Mouse (Mus musculus): ENCODE measurements around the gene Dolpp1. TPM values are rescaled to one million over a fixed set of nuclear protein-coding genes. Genes with fewer than 3 reads are reported as not detected.

The Dolpp1 gene
- polyA plus RNA-seq, 1 experiment from 2014 or later: 60.3 TPM

DNA sequence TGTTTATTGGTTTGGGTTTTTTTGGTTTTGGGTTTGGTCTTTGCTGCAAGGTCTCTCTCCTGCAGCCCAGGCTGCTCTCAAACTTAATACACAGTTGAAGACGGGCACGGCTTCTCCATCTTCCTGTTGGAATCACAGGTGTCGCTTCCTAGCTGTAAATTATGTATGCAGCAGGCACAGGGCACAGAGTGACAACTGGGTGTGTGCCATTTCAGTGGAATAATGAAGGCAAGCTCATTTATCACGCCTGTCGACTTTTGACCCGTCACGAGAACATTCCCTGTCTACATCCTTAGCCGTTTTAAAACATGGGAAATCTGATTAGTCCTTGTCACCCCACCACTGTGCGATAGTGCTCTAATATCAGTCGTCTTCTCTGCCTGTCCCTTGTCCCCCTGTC lies 31.4 kb upstream of the Dolpp1 start:
- Histone ChIP-seq H3K4me1 (peaks cover 34% of the 10 kb centered on the region), H3K27ac (replicated peaks) (no peak overlapping the region), H3K4me2 (replicated peaks) (no peak overlapping the region), H3K9ac (replicated peaks) (no peak overlapping the region), H3K9me3 (no peaks in the 10 kb centered on the region), H3K27me3 (no peaks in the 10 kb centered on the region), H3K36me3 (no peaks in the 10 kb centered on the region), H3K4me3 (no peak overlapping the region)
- WGBS: 80% methylated on average over 10 of the region's 10 CpGs
- no peak for ATAC-seq (replicated peaks)

DNA sequence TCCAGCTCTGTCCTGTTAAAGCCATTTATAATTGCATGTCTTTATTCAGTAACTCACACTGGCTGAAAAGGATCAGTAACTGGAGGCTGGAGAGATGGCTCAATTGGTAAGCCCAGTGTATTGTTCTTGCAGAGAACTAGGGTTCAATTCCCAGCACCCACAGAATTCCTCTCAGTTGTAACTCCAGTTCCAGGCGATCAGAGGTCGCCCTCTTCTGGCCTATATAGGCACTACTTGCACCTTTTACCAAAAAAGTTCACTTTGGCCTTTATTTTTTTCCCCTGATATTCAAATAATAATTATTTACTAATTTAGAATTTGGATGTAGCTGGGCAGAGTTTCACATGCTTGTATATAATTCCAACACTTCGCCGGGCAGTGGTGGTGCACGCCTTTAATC lies 29.2 kb upstream of the Dolpp1 start:
- Histone ChIP-seq H3K9ac (replicated peaks) (no peak overlapping the region), H3K4me1 (peaks cover 25% of the 10 kb centered on the region), H3K4me2 (replicated peaks) (no peak overlapping the region), H3K9me3 (no peaks in the 10 kb centered on the region), H3K4me3 (no peak overlapping the region), H3K27me3 (no peaks in the 10 kb centered on the region), H3K36me3 (peaks cover 9% of the 10 kb centered on the region), H3K27ac (replicated peaks) (no peak overlapping the region)
- no peak for ATAC-seq (replicated peaks)
- WGBS: 75% methylated on average over 5 of the region's 5 CpGs

DNA sequence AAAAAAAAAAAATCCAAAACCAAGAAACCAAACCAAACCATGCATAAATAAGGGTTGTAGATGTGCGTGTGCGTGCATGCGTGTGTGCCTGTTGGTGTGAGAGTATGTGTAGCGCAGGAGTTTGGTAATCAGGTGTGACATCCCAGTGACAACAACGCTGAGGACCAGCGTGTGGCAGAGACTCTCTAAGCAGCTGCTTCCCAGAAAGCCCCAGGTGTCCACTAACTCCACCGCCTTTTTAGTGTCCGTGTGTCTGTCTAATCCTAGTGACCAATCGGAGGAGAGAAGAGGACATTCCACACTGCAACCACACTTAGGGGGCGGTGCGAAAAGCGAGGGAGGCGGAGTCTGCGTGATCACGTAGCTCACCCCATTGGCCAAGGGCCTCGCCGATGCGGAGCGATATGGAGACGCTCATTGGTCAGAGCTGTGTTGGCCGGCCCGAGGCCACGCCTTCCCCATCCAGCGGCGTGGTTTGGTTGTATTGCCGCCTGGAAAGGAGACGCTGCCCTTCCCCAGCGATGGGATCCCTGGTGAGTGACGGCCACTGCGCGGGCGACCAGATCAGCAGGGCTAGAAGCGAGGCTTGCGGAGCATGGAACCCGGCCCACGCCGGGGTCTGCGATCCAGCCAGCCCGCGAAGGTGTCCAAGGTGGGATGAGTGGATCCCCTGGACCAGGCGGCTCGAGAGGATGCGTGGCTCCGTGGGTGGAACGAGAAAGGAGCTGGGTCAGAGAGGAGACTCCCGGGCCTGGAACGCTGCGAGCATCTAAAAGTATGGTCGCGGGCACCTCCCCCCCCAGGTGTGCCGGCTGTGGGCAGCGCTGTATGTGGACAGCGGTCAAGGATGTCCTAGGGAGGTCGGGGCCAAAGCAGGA lies 28.0 kb upstream of the Dolpp1 start, which contains the start of gene Miga2:
Gene Miga2 (plus strand): TSS at position 461 of the 878 bp plus-strand sequence.
- ATAC-seq (replicated peaks): peak; percentile 99
- no peaks in the 10 kb centered on the region for H3K27me3 ChIP-seq
- under 1% methylated on average over 54 of the region's 54 CpGs for WGBS
- H3K4me1 ChIP-seq: peaks cover 15% of the 10 kb centered on the region
- peak within 1 kb of the TSS; percentile 60 for H3K4me3 ChIP-seq
- H3K4me2 ChIP-seq (replicated peaks): peak within 1 kb of the TSS; percentile 82
- H3K9ac ChIP-seq (replicated peaks): peak within 1 kb of the TSS; percentile 82
- no peaks in the 10 kb centered on the region for H3K9me3 ChIP-seq
- peaks cover 20% of the 10 kb centered on the region for H3K36me3 ChIP-seq
- peak within 1 kb of the TSS; percentile 83 for H3K27ac ChIP-seq (replicated peaks)

DNA sequence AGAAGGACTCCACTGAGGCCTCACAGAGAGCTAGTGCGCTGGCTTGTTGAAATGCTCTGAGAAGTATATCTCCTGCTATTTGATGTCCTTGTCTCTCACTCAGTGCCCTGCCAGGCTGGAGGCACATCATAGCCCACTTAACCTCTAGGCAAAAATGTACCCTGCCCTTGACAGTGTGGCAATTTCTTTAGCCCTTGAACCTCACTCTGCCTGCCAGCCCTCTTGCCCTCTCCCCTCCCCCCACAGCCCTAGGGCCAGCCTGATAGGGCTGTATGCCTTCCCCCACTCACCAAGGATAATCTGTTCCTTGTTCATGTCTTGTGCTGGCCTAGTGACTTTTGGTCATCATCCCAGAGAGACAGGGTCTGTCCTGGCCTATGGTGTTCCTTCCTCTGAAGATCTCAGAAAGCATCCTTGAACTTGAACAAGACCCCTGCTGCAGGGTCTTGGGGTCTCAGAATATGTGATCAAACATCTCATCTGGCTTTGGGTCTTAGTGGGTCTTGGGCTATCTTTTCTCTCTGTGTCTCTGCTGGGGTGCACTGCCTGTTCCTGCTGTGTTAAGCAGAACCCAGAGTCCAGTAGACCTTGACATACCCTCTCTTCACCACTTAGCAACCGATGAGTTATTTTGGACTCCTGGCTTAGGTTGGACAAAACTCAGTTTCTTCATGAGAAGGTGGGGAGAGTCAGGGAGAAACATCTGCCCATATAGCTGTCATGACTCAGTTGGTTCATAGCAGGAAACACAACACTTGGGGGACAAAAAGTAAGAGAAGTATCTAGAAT lies 26.6 kb upstream of the Dolpp1 start:
- WGBS: 91% methylated on average over 2 of the region's 2 CpGs
- Histone ChIP-seq H3K9ac (replicated peaks) (peak overlapping the region; percentile 82), H3K36me3 (peaks cover 33% of the 10 kb centered on the region), H3K27me3 (no peaks in the 10 kb centered on the region), H3K4me2 (replicated peaks) (peak overlapping the region; percentile 82), H3K9me3 (no peaks in the 10 kb centered on the region), H3K27ac (replicated peaks) (no peak overlapping the region), H3K4me3 (peak overlapping the region; percentile 60), H3K4me1 (peaks cover 15% of the 10 kb centered on the region)
- ATAC-seq (replicated peaks): no peak

DNA sequence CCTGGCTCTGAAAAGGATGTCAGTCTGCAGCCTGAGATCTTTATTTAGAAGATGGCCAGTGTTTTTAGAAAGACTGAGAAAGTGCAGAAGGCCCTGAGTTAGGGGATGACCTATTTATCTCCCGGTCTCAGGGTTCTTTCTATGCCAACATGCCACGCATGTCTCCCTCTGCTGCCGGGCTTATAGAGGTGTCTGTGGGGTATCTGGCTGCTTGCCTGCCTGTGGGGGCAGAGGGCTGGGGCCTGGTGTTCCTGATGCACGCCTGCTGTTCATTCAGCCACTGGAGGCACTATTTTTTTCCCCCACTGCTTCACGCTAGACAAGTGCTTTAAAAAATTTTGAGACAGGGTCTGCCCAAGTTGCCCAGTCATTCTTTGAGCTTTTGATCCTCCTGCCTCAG lies 25.9 kb upstream of the Dolpp1 start:
- peaks cover 39% of the 10 kb centered on the region for H3K36me3 ChIP-seq
- H3K27ac ChIP-seq (replicated peaks): no peak overlapping the region
- no peaks in the 10 kb centered on the region for H3K9me3 ChIP-seq
- ATAC-seq (replicated peaks): no peak
- H3K4me3 ChIP-seq: no peak overlapping the region
- H3K4me1 ChIP-seq: peaks cover 15% of the 10 kb centered on the region
- H3K4me2 ChIP-seq (replicated peaks): no peak overlapping the region
- H3K27me3 ChIP-seq: no peaks in the 10 kb centered on the region
- no peak overlapping the region for H3K9ac ChIP-seq (replicated peaks)
- 68% methylated on average over 5 of the region's 5 CpGs for WGBS

DNA sequence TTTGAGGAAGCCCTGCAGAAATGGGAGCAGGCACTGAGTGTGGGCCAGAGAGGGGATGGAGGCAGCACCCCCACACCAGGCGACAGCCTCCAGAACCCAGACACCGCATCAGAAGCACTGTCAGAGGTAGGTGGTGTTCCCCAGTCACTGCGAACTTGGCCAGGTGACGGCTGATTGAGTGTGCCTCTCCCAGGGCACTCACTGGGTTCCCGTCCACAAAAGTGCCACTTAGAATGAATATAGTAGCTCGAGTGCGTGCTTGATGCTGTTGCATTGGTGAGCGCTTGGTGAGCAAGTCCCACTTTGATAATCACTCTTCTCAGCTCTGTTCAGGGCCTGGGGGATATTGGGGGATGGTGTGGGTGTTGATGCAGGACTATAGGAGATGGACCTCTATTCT lies 20.5 kb upstream of the Dolpp1 start:
- H3K4me2 ChIP-seq (replicated peaks): no peak overlapping the region
- no peak overlapping the region for H3K4me3 ChIP-seq
- H3K27ac ChIP-seq (replicated peaks): no peak overlapping the region
- H3K27me3 ChIP-seq: no peaks in the 10 kb centered on the region
- 97% methylated on average over 8 of the region's 8 CpGs for WGBS
- H3K36me3 ChIP-seq: peaks cover 72% of the 10 kb centered on the region
- ATAC-seq (replicated peaks): no peak
- no peaks in the 10 kb centered on the region for H3K9me3 ChIP-seq
- no peak overlapping the region for H3K9ac ChIP-seq (replicated peaks)
- no peaks in the 10 kb centered on the region for H3K4me1 ChIP-seq

DNA sequence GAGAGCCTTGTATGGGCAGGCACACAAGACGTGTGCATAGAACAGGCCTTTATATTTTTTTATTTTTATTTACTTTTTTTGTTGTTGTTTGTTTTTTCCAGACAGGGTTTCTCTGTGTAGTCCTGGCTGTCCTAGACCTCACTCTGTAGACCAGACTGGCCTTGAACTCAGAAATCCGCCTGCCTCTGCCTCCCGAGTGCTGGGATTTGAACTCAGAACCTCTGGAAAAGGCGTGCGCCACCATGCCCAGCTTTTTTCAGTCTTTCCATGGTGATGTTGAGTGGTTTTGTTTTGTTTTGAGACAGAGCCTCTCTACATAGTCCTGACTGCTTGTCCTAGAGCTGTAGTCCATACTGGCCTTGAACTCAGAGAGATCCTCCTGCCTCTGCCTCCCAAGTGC lies 19.3 kb upstream of the Dolpp1 start:
- WGBS: 99% methylated on average over 5 of the region's 5 CpGs
- Histone ChIP-seq H3K4me3 (no peak overlapping the region), H3K27me3 (no peaks in the 10 kb centered on the region), H3K27ac (replicated peaks) (no peak overlapping the region), H3K4me2 (replicated peaks) (no peak overlapping the region), H3K4me1 (no peaks in the 10 kb centered on the region), H3K36me3 (peaks cover 74% of the 10 kb centered on the region), H3K9me3 (no peaks in the 10 kb centered on the region), H3K9ac (replicated peaks) (no peak overlapping the region)
- no peak for ATAC-seq (replicated peaks)

DNA sequence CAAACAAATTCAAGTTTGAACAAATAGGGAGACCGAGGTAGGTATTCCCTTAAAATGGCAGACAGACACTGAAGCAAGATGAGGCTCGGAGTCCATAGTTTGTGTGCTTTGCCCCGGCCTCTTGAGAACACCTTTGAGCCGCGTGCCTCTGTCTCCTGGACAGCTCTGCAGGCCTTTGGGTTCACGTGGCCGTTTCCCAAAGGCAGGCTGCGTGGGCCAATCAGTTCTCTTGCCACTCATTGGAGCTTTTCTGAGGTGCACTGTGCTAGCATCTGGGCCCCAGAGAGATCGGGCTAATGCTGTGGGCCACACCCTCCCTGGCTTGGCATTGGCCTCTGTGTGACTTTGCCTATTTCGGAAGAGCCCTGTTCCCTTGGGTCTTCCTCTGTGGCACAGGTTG lies 16.2 kb upstream of the Dolpp1 start:
- Histone ChIP-seq H3K9ac (replicated peaks) (no peak overlapping the region), H3K4me2 (replicated peaks) (no peak overlapping the region), H3K27ac (replicated peaks) (no peak overlapping the region), H3K4me3 (no peak overlapping the region), H3K27me3 (no peaks in the 10 kb centered on the region), H3K4me1 (no peaks in the 10 kb centered on the region), H3K36me3 (peaks cover 69% of the 10 kb centered on the region), H3K9me3 (no peaks in the 10 kb centered on the region)
- ATAC-seq (replicated peaks): no peak
- 94% methylated on average over 10 of the region's 10 CpGs for WGBS

DNA sequence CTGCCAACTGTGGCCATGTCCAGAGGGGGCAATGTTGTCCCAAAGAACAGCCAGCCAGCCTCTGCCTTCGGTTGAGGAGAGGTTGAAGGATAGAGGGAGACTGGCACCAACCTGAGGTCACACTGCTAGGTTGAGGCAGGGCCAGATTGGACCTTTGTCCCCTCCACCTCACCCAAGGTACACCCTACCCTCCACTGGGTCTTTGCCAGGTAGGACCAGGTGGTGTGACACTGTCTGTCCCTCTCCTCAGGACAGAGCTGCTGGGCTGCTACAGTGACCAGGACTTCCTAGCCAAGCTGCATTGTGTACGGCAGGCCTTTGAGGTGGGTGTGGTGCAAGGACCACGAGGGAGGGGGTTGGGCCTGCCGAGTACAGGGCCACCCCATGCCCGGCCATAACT lies 14.3 kb upstream of the Dolpp1 start:
- Histone ChIP-seq H3K36me3 (peaks cover 70% of the 10 kb centered on the region), H3K4me3 (no peak overlapping the region), H3K4me2 (replicated peaks) (no peak overlapping the region), H3K9me3 (no peaks in the 10 kb centered on the region), H3K27me3 (no peaks in the 10 kb centered on the region), H3K4me1 (no peaks in the 10 kb centered on the region), H3K27ac (replicated peaks) (no peak overlapping the region), H3K9ac (replicated peaks) (no peak overlapping the region)
- 86% methylated on average over 5 of the region's 5 CpGs for WGBS
- ATAC-seq (replicated peaks): no peak

DNA sequence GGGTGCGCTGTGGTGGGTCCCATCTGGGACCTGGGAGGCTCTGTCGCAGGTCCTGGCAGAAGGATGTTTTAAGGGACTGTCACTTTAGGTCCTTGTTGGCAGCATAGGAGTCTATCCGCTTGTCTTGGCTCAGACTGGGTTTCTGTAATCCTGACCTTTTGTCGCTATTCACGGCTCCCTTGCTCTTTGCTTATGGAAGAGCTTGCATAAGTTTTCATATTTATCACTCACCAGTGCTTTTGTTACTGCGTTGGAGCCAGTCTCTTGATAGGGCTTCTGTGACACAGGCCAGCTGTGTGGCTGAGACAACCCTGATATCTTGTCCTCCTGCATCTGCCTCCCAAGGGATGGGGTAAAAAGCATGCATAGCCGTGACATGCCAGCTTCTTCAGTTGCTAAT lies 12.7 kb upstream of the Dolpp1 start:
- Histone ChIP-seq H3K36me3 (peaks cover 67% of the 10 kb centered on the region), H3K4me1 (no peaks in the 10 kb centered on the region), H3K27ac (replicated peaks) (no peak overlapping the region), H3K4me3 (no peak overlapping the region), H3K4me2 (replicated peaks) (no peak overlapping the region), H3K27me3 (no peaks in the 10 kb centered on the region), H3K9me3 (no peaks in the 10 kb centered on the region), H3K9ac (replicated peaks) (no peak overlapping the region)
- no peak for ATAC-seq (replicated peaks)
- WGBS: 90% methylated on average over 7 of the region's 7 CpGs

DNA sequence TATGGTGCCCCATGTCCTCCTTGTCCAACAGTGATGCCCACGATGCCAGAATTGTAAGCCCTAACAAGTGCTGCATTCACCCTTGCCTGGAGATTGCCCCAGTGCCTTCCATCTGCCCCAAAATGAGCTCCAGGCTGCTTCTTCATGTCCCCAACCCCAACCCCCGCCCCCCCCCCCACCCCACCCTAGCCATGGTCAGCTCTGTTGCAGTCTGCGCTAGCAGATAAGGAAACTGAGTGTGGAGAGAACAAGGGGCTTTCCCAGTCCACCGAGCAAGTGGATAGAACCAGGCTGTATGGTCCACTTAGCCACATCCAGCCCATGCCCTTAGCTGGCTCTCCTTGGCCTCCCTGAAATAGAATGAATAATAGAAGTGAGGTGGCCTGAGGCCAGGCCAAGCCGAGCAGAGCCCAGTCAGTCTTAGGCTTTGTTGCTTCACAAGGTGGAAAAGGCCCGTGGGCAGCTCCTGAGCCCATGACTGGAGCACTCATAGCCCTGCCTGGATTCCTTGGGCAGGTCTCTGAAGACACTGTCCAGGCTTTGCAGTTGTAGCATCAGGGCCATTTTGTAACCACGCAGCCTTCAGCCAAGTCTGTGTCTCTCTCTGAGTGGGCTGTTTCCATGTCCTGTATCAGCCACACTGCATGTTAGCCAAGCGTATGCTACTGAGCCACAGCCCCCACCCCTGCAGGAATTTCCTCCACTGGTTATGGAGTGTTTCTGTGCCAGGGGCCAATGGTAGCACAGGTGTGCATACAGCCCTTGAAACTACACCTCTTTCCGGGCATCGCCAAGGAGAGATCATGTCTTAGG lies 11.3 kb upstream of the Dolpp1 start:
- WGBS: 88% methylated on average over 10 of the region's 10 CpGs
- no peak for ATAC-seq (replicated peaks)
- H3K36me3 ChIP-seq: peaks cover 69% of the 10 kb centered on the region
- no peak overlapping the region for H3K4me3 ChIP-seq
- H3K4me1 ChIP-seq: no peaks in the 10 kb centered on the region
- no peaks in the 10 kb centered on the region for H3K9me3 ChIP-seq
- H3K4me2 ChIP-seq (replicated peaks): no peak overlapping the region
- H3K27me3 ChIP-seq: no peaks in the 10 kb centered on the region
- no peak overlapping the region for H3K9ac ChIP-seq (replicated peaks)
- H3K27ac ChIP-seq (replicated peaks): no peak overlapping the region

DNA sequence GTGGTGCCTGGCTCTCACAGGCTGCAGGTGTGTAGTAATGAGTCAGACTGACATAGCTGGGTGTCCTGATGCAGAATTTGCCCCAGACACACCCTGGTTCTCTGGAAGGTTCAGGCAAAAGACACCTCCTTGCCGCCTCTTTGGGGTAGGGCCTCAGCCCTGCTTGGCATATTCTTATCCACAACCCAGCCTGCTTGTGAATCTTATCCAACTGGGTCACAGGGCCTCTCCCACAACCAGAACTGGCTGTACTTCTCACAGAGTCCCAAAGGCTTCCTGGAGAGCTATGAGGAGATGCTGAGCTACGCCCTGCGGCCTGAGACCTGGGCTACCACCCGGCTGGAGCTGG lies 10.7 kb upstream of the Dolpp1 start:
- H3K9ac ChIP-seq (replicated peaks): no peak overlapping the region
- H3K36me3 ChIP-seq: peaks cover 69% of the 10 kb centered on the region
- no peak overlapping the region for H3K4me3 ChIP-seq
- 96% methylated on average over 4 of the region's 4 CpGs for WGBS
- H3K9me3 ChIP-seq: no peaks in the 10 kb centered on the region
- no peak overlapping the region for H3K27ac ChIP-seq (replicated peaks)
- no peaks in the 10 kb centered on the region for H3K27me3 ChIP-seq
- H3K4me1 ChIP-seq: no peaks in the 10 kb centered on the region
- ATAC-seq (replicated peaks): no peak
- no peak overlapping the region for H3K4me2 ChIP-seq (replicated peaks)
